In the genomic region with DNA sequence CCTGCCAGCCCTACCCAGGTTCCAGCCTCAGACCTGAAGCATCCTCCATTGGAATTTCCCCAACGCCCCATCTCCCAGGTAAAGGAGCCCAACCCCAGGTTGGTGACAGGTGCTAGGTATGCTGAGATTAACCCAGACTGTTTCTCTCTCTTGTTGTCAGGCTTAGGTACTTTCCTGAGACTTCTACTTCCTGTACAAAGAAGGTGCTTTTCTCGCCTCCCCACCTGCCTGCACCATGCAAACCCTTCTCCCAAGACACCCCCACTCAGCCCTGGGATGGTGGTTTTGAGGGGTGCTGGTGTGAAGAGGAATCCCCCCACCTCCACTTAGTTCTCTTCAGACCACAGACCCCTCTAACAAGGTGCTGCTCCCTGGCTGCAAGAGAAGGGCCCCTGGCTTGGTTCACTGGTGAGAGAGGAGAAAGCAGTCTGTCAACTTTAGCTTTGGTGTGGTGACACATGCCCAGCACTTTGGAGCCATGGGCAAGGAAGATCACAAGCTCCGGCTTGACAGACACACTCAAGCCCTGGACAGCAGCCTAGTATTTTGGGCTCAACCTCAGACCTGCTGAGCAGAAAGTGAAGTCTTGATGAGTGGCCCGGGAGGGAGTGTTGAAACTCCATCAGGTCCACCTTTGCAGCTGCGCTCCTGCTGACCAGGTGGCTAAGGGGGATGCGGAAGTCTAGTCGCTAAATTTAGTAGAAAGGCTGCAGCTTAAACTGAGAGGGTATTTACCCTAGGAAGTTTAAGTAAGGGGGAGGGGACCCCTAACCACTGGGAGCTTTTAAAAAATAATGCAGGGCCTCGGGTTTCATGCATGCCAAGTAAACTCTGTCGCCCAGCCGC, we compare ENCODE assay signal across 8 mouse cellular contexts. TPM values are rescaled to one million over a fixed set of nuclear protein-coding genes. Genes with fewer than 3 reads are reported as not detected.
A peak's percentile ranks its signal among the peaks of the same experiment; 100 is the strongest.
DNase-seq lines count a peak whose midpoint lies in the region; ATAC-seq and TF ChIP-seq lines count a peak whose summit lies in the region.

No protein-coding gene starts in this region.

- H3K27me3 ChIP-seq in kidney, embryonic 16.5 days (ENCODE audit: insufficient read depth, low read length): no peaks in the 10 kb centered on the region
- no peaks in the 10 kb centered on the region for H3K27me3 ChIP-seq in embryonic facial prominence, embryonic 10.5 days (replicated peaks; ENCODE audit: low read depth, poor library complexity, severe bottlenecking)
- no peaks in the 10 kb centered on the region for H3K27me3 ChIP-seq in limb, embryonic 10.5 days (ENCODE audit: low read depth, poor library complexity, severe bottlenecking)
- no peaks in the 10 kb centered on the region for H3K27me3 ChIP-seq in spleen, adult 2 months (ENCODE audit: control insufficient read depth, insufficient read depth, low read length)

- peak overlapping the region; percentile 53; the same call in 1 of the 2 replicates for H3K9ac ChIP-seq in kidney, embryonic 16.5 days (replicated peaks; ENCODE audit: low read length)

- no peak overlapping the region for H3K4me3 ChIP-seq in kidney, embryonic 16.5 days (ENCODE audit: low read length)
- H3K4me3 ChIP-seq in embryonic facial prominence, embryonic 10.5 days: peak overlapping the region; percentile 43; the same call in 1 of the 2 replicates
- peak overlapping the region; percentile 32; the same call in 1 of the 2 replicates for H3K4me3 ChIP-seq in limb, embryonic 10.5 days
- peak overlapping the region; percentile 70 for H3K4me3 ChIP-seq in spleen, adult 2 months (ENCODE audit: extremely low read depth, insufficient read depth, insufficient read length)

- no peak for TF ChIP-seq CTCF in spleen, adult 2 months (IDR thresholded peaks at IDR 0.05; ENCODE audit: extremely low read depth, insufficient read depth, insufficient read length, insufficient replicate concordance)

- H3K27ac ChIP-seq in kidney, embryonic 16.5 days (ENCODE audit: low read length): peak overlapping the region; percentile 98
- H3K27ac ChIP-seq in embryonic facial prominence, embryonic 10.5 days (replicated peaks): peak overlapping the region; percentile 87
- H3K27ac ChIP-seq in limb, embryonic 10.5 days: peak overlapping the region; percentile 90
- peak overlapping the region; percentile 99 for H3K27ac ChIP-seq in spleen, adult 2 months (ENCODE audit: insufficient read depth, low read length)

- H3K4me2 ChIP-seq in kidney, embryonic 16.5 days (replicated peaks; ENCODE audit: low read depth, low read length): peak overlapping the region; percentile 30

- DNase-seq in kidney, adult 11 months: no peak
- no peak for DNase-seq in embryonic facial prominence, embryonic 10.5 days (ENCODE audit: low spot score)
- DNase-seq in limb, embryonic 10.5 days (ENCODE audit: low spot score): no peak
- peak; percentile 55 to 62 for DNase-seq in spleen, adult 2 months (ENCODE audit: low read depth in 1 of 2, low spot score in 2 of 2)
- no peak for DNase-seq in ovary, postnatal 14 days (ENCODE audit: low spot score)
- DNase-seq in adrenal gland, postnatal 36 days: no peak
- no peak for DNase-seq in gastrocnemius, postnatal 25 days

- ATAC-seq in kidney, embryonic 16.5 days (ENCODE audit: low FRiP score, low TSS enrichment): no peak

- peaks cover 60% of the 10 kb centered on the region for H3K4me1 ChIP-seq in kidney, embryonic 16.5 days (ENCODE audit: insufficient read depth, low read length)
- peaks cover 63% of the 10 kb centered on the region for H3K4me1 ChIP-seq in embryonic facial prominence, embryonic 10.5 days
- peaks cover 55% of the 10 kb centered on the region for H3K4me1 ChIP-seq in limb, embryonic 10.5 days
- peaks cover 50% of the 10 kb centered on the region; the same call in 1 of the 2 replicates for H3K4me1 ChIP-seq in spleen, adult 2 months (ENCODE audit: control insufficient read depth, insufficient read depth, insufficient read length)

- 42% methylated on average over 10 of the region's 10 CpGs for WGBS in kidney, embryonic 16.5 days
- 51% methylated on average over 10 of the region's 10 CpGs for WGBS in embryonic facial prominence, embryonic 10.5 days
- WGBS in limb, embryonic 10.5 days: 46% methylated on average over 10 of the region's 10 CpGs
- 11% methylated on average over 10 of the region's 10 CpGs for WGBS in spleen, adult 2 months

- no peak; the same call in 1 of the 2 replicates for TF ChIP-seq POLR2A in spleen, adult 2 months (IDR thresholded peaks at IDR 0.05; ENCODE audit: low read depth, low read length)

- no peaks in the 10 kb centered on the region for H3K9me3 ChIP-seq in kidney, embryonic 16.5 days (ENCODE audit: low read length)
- no peaks in the 10 kb centered on the region for H3K9me3 ChIP-seq in embryonic facial prominence, embryonic 10.5 days
- H3K9me3 ChIP-seq in limb, embryonic 10.5 days (replicated peaks): no peaks in the 10 kb centered on the region

- peaks cover 12% of the 10 kb centered on the region; the same call in 1 of the 2 replicates for H3K36me3 ChIP-seq in kidney, embryonic 16.5 days (ENCODE audit: insufficient read depth, low read length)
- peaks cover 63% of the 10 kb centered on the region for H3K36me3 ChIP-seq in embryonic facial prominence, embryonic 10.5 days (replicated peaks)
- peaks cover 61% of the 10 kb centered on the region for H3K36me3 ChIP-seq in limb, embryonic 10.5 days
- 0 out of 2 replicates have a peak, but pooled peaks cover 1% of the 10 kb centered on the region for H3K36me3 ChIP-seq in spleen, adult 2 months (ENCODE audit: control insufficient read depth, insufficient read depth, low read length)

RNA-seq across cellular contexts. Expression of gene Mcl1, which starts 14.5 kb away (rescaled TPM):
- 23.7 and 38.1 TPM in 2 replicates for polyA plus RNA-seq in kidney, embryonic 16.5 days (2015; fragmentation: Nextera tagmentation; extraction: Ambion mirVana)
- 49.5 and 50.0 TPM in 2 replicates for polyA plus RNA-seq in embryonic facial prominence, embryonic 10.5 days (2016; fragmentation: Nextera tagmentation; extraction: Ambion mirVana)
- 49.7 and 52.1 TPM in 2 replicates for polyA plus RNA-seq in limb, embryonic 10.5 days (2016; fragmentation: Nextera tagmentation; extraction: Ambion mirVana)
- 169 and 276 TPM in 2 replicates for polyA plus RNA-seq in spleen, adult 2 months (2012; rRNA removed)
- 100 to 1,000 TPM; 199 to 227 TPM for total RNA-seq in adrenal gland, postnatal 36 days (2021)
- 100 to 1,000 TPM; 111 to 133 TPM for total RNA-seq in gastrocnemius, postnatal 25 days (2021)

RNA-seq across cellular contexts. Expression of gene Adamtsl4, which starts 14.6 kb away (rescaled TPM):
- 3.8 and 3.9 TPM in 2 replicates for polyA plus RNA-seq in kidney, embryonic 16.5 days (2015; fragmentation: Nextera tagmentation; extraction: Ambion mirVana)
- polyA plus RNA-seq in embryonic facial prominence, embryonic 10.5 days (2016; fragmentation: Nextera tagmentation; extraction: Ambion mirVana): 1.00 and 1.6 TPM in 2 replicates
- polyA plus RNA-seq in limb, embryonic 10.5 days (2016; fragmentation: Nextera tagmentation; extraction: Ambion mirVana): 0.63 and 0.77 TPM in 2 replicates
- polyA plus RNA-seq in spleen, adult 2 months (2012; rRNA removed): 7.9 and 8.1 TPM in 2 replicates
- total RNA-seq in adrenal gland, postnatal 36 days (2021): 10 to 100 TPM in 1 of 2 experiments, 1 to 10 TPM in 1; 6.5 to 11.1 TPM
- total RNA-seq in gastrocnemius, postnatal 25 days (2021): 10 to 100 TPM; 21.3 to 37.2 TPM

RNA-seq across cellular contexts. Expression of gene Ensa, which starts 48.3 kb away (rescaled TPM):
- 76.4 and 78.6 TPM in 2 replicates for polyA plus RNA-seq in kidney, embryonic 16.5 days (2015; fragmentation: Nextera tagmentation; extraction: Ambion mirVana)
- 79.1 and 79.7 TPM in 2 replicates for polyA plus RNA-seq in embryonic facial prominence, embryonic 10.5 days (2016; fragmentation: Nextera tagmentation; extraction: Ambion mirVana)
- 74.6 and 88.2 TPM in 2 replicates for polyA plus RNA-seq in limb, embryonic 10.5 days (2016; fragmentation: Nextera tagmentation; extraction: Ambion mirVana)
- polyA plus RNA-seq in spleen, adult 2 months (2012; rRNA removed): 8.3 and 10.4 TPM in 2 replicates
- total RNA-seq in adrenal gland, postnatal 36 days (2021): 100 to 1,000 TPM in 1 of 2 experiments, 10 to 100 TPM in 1; 83.6 to 107 TPM
- total RNA-seq in gastrocnemius, postnatal 25 days (2021): 10 to 100 TPM; 92.1 to 93.9 TPM

Comparison
In these comparisons a context has a peak if more than half of its experiments do, and no peak if none do; other contexts are left out.
1. DNase-seq: peak in spleen, adult 2 months (2 of 2); none in kidney, adult 11 months (single experiment), embryonic facial prominence, embryonic 10.5 days (single experiment), limb, embryonic 10.5 days (single experiment), ovary, postnatal 14 days (single experiment), adrenal gland, postnatal 36 days (0 of 2) and gastrocnemius, postnatal 25 days (single experiment).
2. Peak in every context shown above with its lines, with median percentiles within 50 percentile points of each other: H3K27ac ChIP-seq.